Mouse (Mus musculus) limb, embryonic 14.5 days (tissue): ENCODE results near the gene Npff. TPM values are rescaled to one million over a fixed set of nuclear protein-coding genes. Genes with fewer than 3 reads are reported as not detected.

Experiments used
- ATAC-seq: fragments of 200-750 bp; cut with Nextera tagmentation; 2 replicates; pipeline ENCODE4 v1.8.0; 2017; ENCODE audit warnings: low read depth, moderate number of reproducible peaks, moderate TSS enrichment; ENCODE audit not compliant: low FRiP score
- DNase-seq: peaks from one replicate; pipeline ENCODE4 v3.0.0-alpha.2; 2015; ENCODE audit warnings: low spot score
- H3K27ac ChIP-seq: fragments of 300-500 bp; sonication (generic); replicated peaks from 2 replicates; pipeline ENCODE4 v1.5.1; 2014; ENCODE audit warnings: low read depth, mild to moderate bottlenecking, low read length, moderate library complexity, mixed read lengths
- H3K27me3 ChIP-seq: fragments of 300-500 bp; sonication (generic); 2 replicates; pipeline ENCODE4 v1.6.1; 2014; ENCODE audit warnings: low read length, mixed read lengths; ENCODE audit not compliant: control insufficient read depth, insufficient read depth
- H3K36me3 ChIP-seq: fragments of 300-500 bp; sonication (generic); 2 replicates; pipeline ENCODE4 v1.6.1; 2014; ENCODE audit warnings: mild to moderate bottlenecking, low read length, moderate library complexity, mixed read lengths; ENCODE audit not compliant: control insufficient read depth, insufficient read depth
- H3K4me1 ChIP-seq: fragments of 300-500 bp; sonication (generic); 2 replicates; pipeline ENCODE4 v1.6.1; 2014; ENCODE audit warnings: antibody characterized with exemption, low read length, mixed read lengths; ENCODE audit not compliant: control insufficient read depth, insufficient read depth
- H3K4me2 ChIP-seq: fragments of 300-500 bp; sonication (generic); replicated peaks from 2 replicates; pipeline ENCODE4 v1.6.1; 2014; ENCODE audit warnings: low read depth, mild to moderate bottlenecking, low read length, moderate library complexity; ENCODE audit not compliant: severe bottlenecking
- H3K4me3 ChIP-seq: fragments of 300-500 bp; sonication (generic); replicated peaks from 2 replicates; pipeline ENCODE4 v1.5.1; 2014; ENCODE audit warnings: low read length
- H3K9ac ChIP-seq: fragments of 300-500 bp; sonication (generic); 2 replicates; pipeline ENCODE4 v1.6.1; 2014; ENCODE audit warnings: mild to moderate bottlenecking, low read depth, low read length, moderate library complexity; ENCODE audit not compliant: severe bottlenecking
- H3K9me3 ChIP-seq: fragments of 300-500 bp; sonication (generic); 2 replicates; pipeline ENCODE4 v1.6.1; 2016; ENCODE audit warnings: low read length; ENCODE audit not compliant: control insufficient read depth
- POLR2A ChIP-seq: fragments of 200-500 bp; IDR thresholded peaks from 2 replicates; pipeline ENCODE4 v1.8.0; 2012; ENCODE audit warnings: inconsistent platforms, mild to moderate bottlenecking, moderate library complexity, borderline replicate concordance; ENCODE audit not compliant: insufficient read depth, insufficient read length; ENCODE audit errors: extremely low read depth
- WGBS: fragments of 180-500 bp; shearing (Covaris S2); extraction: QIAGEN DNeasy Blood & Tissue Kit; methylation state at CpG from one replicate; pipeline ENCODE4 v1.1.7; 2014; 5-methylcytosine and 5-hydroxymethylcytosine counted together
- polyA plus RNA-seq, 2 experiments: library from polyadenylated mRNA; depleted of rRNA in 1 of 2; stranded (reverse) in 1 of 2; unstranded in 1 of 2; fragments of >200 nt; fragmentation: Nextera tagmentation in 1 of 2; extraction: Ambion mirVana in 1 of 2; gene quantifications; 2 replicates each; pipeline versions ENCODE4 v1.2.1 to v1.2.3; 2012 to 2014

The Npff gene
- polyA plus RNA-seq, 2 experiments, result 2.5 to 13.7 TPM

GRCm38 (mm10) chr15:102519211-102520141, 5.3 kb downstream of the Npff start:
- 60% methylated on average over 16 of the region's 17 CpGs for WGBS
- Histone ChIP-seq H3K27me3 (no peaks in the 10 kb centered on the region), H3K36me3 (peaks cover 26% of the 10 kb centered on the region), H3K4me1 (peaks cover 20% of the 10 kb centered on the region), H3K9ac (peak overlapping the region; percentile 69), H3K4me3 (peak overlapping the region; percentile 69), H3K27ac (peak overlapping the region; percentile 99), H3K9me3 (no peaks in the 10 kb centered on the region), H3K4me2 (peak overlapping the region; percentile 85)
- DNase-seq (no peak), ATAC-seq (no peak)
- no peak for TF ChIP-seq POLR2A

DNA sequence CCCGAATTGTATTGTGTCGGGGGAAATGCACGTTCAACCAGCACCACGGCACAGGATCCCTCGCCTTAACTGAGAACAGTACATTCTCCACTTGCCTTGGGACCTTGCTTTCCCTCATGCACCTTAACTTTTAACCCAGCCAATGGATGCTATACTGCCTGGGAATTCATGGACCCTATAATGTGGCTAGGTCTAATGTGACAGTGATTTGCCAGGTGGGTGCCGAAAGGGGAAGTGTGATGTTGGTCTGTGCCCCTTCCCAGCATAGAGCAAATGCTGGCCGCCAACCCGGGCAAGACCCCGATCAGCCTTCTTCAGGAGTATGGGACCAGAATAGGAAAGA, 5.9 kb downstream of the Npff start:
- Histone ChIP-seq H3K4me3 (peak overlapping the region; percentile 69), H3K27ac (peak overlapping the region; percentile 99), H3K36me3 (peaks cover 21% of the 10 kb centered on the region), H3K4me2 (peak overlapping the region; percentile 85), H3K9ac (peak overlapping the region; percentile 69), H3K4me1 (peaks cover 20% of the 10 kb centered on the region), H3K27me3 (no peaks in the 10 kb centered on the region), H3K9me3 (no peaks in the 10 kb centered on the region)
- no peak for DNase-seq
- no peak for TF ChIP-seq POLR2A
- WGBS, result 17% methylated on average over 9 of the region's 9 CpGs
- no peak for ATAC-seq

GRCm38 (mm10) chr15:102517976-102518858, 6.5 kb downstream of the Npff start, which contains the start of gene Tarbp2:
Gene Tarbp2, plus strand, starts transcription at chr15:102518192.
- peak within 1 kb of the TSS; percentile 69 for H3K4me3 ChIP-seq
- H3K9me3 ChIP-seq, result no peaks in the 10 kb centered on the region
- peak; percentile 69; the same call in 1 of the 2 replicates for TF ChIP-seq POLR2A
- under 1% methylated on average over 59 of the region's 60 CpGs for WGBS
- DNase-seq, result peak; percentile 100
- ATAC-seq, result peak; percentile 91
- H3K36me3 ChIP-seq, result peaks cover 17% of the 10 kb centered on the region
- peak within 1 kb of the TSS; percentile 69 for H3K9ac ChIP-seq
- peaks cover 20% of the 10 kb centered on the region for H3K4me1 ChIP-seq
- H3K27ac ChIP-seq, result peak within 1 kb of the TSS; percentile 99
- peak within 1 kb of the TSS; percentile 85 for H3K4me2 ChIP-seq
- no peaks in the 10 kb centered on the region for H3K27me3 ChIP-seq

GRCm38 (mm10) chr15:102517631-102517975, 7.1 kb downstream of the Npff start:
- Histone ChIP-seq H3K4me3 (peak overlapping the region; percentile 69), H3K36me3 (peaks cover 15% of the 10 kb centered on the region), H3K4me2 (peak overlapping the region; percentile 85), H3K27ac (peak overlapping the region; percentile 61; the same call in 1 of the 2 replicates), H3K27me3 (no peaks in the 10 kb centered on the region), H3K9me3 (no peaks in the 10 kb centered on the region), H3K9ac (peak overlapping the region; percentile 40; the same call in 1 of the 2 replicates), H3K4me1 (peaks cover 20% of the 10 kb centered on the region)
- ATAC-seq, result no peak
- DNase-seq, result no peak
- WGBS, result 0% methylated on average over 10 of the region's 10 CpGs
- peak; percentile 36; the same call in 1 of the 2 replicates for TF ChIP-seq POLR2A
